Mouse (Mus musculus) spleen, postnatal 14 days (tissue): ENCODE measurements at regions not wholly inside any gene's neighbourhood (a gene's known extent, or its start where the extent isn't known, plus 50 kb on each side); places are given as distances from the start of the nearest gene placed in this dataset.

ENCODE experiments used
- DNase-seq, 2 experiments: peaks; one replicate each; pipeline ENCODE4 v3.0.0; 2021 to 2022; ENCODE audit warnings: low spot score in 2 of 2

GRCm38 (mm10) chr10:126748696-126749466 lies 152.3 kb downstream of the Atp23 start:
- no peak for DNase-seq

DNA sequence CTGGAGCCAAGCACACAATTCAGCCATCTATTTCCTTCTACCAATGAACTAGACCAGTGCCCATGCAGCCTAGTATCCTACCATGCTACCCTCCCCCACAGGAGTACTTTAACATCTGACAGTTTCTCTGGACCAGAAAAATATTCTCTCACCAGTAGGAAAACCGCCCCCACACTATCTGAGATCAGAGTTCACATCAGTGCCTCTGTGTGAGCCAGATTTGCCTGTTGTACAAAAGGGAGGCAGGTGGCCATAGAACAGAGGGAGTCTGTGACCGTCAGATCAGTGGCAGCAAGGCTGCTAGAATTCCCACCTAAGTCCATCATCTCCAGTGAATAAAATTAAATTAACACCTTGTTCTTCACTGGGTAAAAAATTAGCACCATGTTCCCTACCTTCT lies 166.5 kb downstream of the Atp23 start:
- no peak for DNase-seq

DNA sequence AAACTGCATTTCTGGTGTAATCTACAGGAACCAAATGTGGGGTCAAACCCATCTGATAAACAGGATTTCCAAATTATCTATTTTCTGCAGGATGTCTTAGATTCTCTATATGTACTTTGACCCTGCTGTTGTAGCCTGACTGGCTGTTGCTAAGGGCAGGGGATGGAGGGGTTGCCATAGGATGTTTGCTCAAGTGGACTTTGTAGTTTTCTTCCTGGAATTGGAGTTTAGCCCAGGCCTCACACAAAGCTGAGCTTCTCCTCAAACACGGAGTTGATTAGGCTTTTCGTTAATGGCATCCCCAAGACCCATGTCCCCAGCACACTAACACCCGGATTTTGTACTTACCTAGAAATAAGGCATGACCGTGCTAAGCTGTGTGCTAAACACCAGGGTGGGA lies 173.3 kb downstream of the Atp23 start:
- DNase-seq = no peak

DNA sequence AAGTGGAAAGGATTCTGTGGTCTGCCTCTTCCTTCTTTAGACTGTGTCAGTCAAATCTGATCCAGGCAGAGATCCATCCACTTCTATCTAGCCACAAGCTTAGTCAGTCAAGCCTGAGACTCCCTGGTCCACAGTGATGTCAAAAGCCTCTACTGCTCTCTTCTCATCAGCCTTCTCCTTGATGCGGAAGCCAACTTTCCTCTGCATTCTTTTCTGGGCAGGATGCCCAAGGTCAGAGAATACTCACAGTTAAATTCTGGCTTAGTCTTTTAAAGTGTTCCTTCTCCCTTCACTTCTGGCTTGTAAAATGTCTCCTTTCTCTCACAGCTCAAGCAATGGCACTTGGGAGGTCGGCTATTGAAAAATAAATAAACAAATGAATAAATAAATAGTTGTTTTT lies 183.2 kb downstream of the Atp23 start:
- no peak for DNase-seq

GRCm38 (mm10) chr10:126711758-126712157 lies 189.4 kb downstream of the Atp23 start:
- no peak for DNase-seq

GRCm38 (mm10) chr10:126709219-126709917 lies 191.8 kb downstream of the Atp23 start:
- no peak for DNase-seq

DNA sequence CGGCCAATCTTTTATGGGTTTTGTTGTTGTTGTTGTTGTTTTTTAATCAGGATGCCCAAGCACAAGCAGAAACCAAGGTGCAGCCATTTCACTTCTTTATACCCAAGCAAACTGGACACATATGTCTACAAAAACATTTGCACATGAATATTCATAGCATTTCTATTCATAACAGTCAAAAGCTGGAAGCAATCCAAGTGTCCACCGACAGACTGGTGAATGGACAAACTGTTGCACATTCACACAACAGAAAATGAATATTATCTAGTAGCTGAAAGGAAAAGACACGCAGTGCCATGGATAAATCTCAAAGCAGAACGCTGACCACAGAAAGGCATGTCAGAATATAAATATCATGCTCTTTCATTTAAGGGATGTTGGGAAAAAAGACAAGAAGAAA lies 192.4 kb downstream of the Atp23 start:
- DNase-seq = no peak

GRCm38 (mm10) chr10:126708215-126708614 lies 192.9 kb downstream of the Atp23 start:
- no peak for DNase-seq

DNA sequence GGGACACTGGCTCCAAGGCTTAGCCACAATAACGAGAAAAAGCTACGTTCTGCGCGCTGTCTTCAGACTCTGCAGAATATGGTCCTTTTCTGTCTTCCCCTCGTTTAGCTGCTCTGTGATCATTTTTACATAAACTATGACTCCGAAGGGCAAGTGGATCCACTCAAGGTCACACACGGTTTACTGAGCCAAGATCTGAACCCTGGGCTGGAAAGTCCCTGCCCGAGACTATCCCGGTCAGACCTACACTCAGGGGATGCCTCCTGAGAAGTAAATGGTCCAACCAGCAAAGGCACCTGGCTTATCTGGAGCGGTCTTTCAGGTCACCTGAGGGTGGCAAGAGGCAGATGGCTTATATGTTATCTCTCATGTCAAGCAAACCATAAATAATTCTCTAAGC lies 204.1 kb downstream of the Atp23 start:
- no peak for DNase-seq

- no peak for DNase-seq
These were observed 210.1 kb downstream of the Atp23 start for GRCm38 (mm10) chr10:126690914-126691673.

GRCm38 (mm10) chr10:126680275-126681184 lies 220.6 kb downstream of the Atp23 start:
- no peak for DNase-seq

DNA sequence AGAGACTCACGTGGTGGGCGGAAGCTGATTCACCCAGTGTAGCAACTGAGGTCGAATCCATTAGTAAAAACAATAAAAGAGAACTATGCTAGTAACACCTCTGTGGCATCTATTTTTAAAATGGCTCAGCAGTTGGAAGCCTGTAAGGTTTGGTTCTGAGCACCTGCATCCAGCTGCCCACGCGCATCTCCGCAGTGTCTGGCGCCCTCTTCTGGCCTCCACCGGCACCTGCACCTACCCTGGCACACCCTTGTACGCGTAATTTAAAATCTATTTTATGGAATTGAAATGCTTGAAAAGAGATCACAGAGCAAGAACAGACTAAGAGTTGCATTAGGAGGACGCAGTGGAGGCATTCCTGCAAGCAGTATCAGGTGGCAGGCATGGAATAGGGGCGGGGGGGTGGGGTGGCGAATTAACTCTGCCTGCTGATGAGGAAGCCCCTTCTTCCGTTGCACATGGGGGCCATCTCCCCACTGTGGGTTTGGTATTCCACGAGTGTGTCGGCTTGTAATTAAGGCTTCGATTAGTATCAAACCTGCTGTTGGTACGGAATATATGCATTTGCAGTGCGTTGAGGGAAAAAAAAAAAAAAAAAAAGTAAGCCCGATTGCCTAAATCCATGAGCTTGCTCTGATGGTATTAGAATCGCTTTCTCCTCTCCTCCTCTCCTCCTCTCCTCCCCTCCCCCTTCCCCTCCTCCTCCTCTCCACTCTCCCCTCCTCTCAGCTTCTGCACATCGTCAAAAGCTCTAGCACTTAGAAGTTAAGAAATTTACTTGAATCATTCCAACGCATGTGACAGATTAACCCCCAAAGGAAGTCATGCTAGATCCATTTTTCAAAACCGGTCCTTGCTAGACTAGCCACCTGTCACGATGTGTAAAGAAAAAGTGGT lies 221.7 kb downstream of the Atp23 start:
- no peak for DNase-seq

DNA sequence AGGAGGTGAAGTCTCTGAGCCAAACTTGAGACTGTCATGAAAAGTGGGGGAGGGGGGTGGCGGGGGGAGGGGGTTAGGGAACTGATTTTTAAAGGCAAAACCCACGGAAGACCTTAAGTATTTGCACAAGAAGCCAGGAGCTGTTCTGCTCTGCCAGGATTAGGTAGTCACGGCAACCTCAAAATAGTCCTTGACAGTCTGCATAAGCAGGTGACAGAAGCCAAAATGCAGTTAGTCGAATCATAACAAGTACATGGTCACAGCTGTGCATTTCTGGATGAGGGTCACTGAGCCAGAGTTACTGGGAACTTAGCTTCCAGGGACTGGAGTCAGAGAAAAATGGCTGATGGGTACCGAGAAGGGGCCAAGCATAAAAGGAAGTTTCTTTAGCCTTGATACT lies 227.7 kb downstream of the Atp23 start:
- no peak for DNase-seq

GRCm38 (mm10) chr10:126664408-126665083 lies 236.6 kb downstream of the Atp23 start:
- DNase-seq = no peak

GRCm38 (mm10) chr10:126663461-126664013 lies 237.6 kb downstream of the Atp23 start:
- DNase-seq = no peak

DNA sequence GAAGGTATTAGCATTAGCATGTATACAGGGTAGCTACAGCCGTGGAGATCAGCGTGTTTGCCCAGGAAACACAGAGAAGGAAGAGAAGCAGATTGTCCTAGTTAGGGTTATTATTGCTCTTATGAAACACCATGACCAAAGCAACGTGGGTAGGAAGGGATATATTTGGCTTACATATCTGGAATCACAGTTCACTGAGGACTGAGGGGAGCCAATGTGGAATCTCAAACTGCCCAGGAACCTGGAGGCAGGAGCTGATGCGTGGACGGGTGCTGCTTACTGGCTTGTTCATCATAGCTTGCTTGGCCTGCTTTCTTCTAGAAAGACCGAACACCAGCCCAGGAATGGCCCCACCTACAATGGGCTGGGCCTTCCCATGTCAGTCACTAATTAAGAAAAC lies 238.4 kb downstream of the Atp23 start:
- no peak for DNase-seq

DNA sequence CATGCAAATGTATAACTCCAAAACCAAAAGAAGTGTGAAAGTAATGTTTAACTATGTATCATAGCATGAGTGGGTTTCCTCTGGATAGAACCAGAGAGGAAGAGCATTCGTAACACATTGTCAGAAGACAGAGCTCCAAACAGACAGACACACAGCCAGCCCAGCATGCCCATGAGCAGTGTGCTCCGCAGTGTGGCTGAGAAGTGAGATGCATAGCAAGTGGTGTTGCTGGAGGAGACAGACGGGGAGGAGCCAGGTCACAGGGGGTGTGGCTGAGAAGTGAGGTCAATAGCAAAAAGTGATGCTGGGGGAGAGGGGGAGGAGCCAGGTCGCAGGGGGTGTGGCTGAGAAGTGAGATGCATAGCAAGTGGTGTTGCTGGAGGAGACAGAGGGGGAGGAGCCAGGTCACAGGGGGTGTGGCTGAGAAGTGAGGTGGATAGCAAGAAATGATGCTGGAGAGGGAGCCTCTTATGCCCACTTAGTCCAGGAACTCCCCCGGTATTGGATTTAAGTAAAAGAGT lies 240.0 kb downstream of the Atp23 start:
- DNase-seq = no peak

DNA sequence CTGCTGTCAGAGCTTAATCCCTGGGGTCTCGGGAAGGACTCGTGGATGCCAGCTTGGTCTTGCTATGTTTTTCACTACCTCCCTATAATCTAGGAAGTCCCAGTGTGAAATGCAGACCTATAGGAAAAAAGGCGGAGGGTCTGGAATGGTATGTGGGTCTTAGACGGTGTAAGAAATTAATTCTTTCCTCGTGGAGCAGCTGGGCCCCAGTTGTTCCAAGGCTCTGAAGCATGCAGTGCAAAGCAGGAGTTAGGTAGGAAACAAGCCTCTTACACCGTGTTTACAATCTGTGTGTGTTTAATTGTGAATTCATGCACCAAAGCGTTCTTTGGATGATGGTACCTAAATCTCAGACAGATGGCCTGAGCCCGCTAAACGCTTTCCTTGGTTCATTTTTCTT lies 241.1 kb downstream of the Atp23 start:
- DNase-seq = no peak

GRCm38 (mm10) chr10:126652693-126653092 lies 248.5 kb downstream of the Atp23 start:
- no peak for DNase-seq
